Comparison of ENCODE assay signal across 19 mouse cellular contexts in genomic region chr15:96799228-96799627, GRCm38 (mm10).
DNase-seq lines count a peak whose midpoint lies in the region; ATAC-seq and TF ChIP-seq lines count a peak whose summit lies in the region.
"Had no signal": no experiment of that assay in that cellular context is flagged by ENCODE, and none has a peak within 500 bp of the region (broad histone marks: within the 10 kb centered on the region; RNA-seq: fewer than 3 reads in every experiment).

No protein-coding gene starts in this region.

- TF ChIP-seq POLR2A in liver, adult 2 months (IDR thresholded peaks at IDR 0.05; ENCODE audit: extremely low read depth, insufficient read depth, low read length), result no peak

- TF ChIP-seq CTCF in liver, adult 2 months (IDR thresholded peaks at IDR 0.05; ENCODE audit: low read depth, low read length), result no peak

- DNase-seq in heart, postnatal 36 days, result no peak
- DNase-seq in liver, adult 2 months (ENCODE audit: extremely low read depth, low read depth, low spot score), result no peak
- no peak for DNase-seq in liver
- no peak for DNase-seq in natural killer cell, adult 2 months (ENCODE audit: low spot score in 2 of 2)
- DNase-seq: adrenal gland, adult 8-10 months; B cell, adult 2 months; cerebellum, adult 9-10 months; gastrocnemius, postnatal 25 days; kidney, adult 11 months; kidney, postnatal 25 days; lung, adult 18-20 months had no signal

- no peak overlapping the region for H3K4me3 ChIP-seq in heart, embryonic 11.5 days (ENCODE audit: low read depth, low read length)
- no peak overlapping the region for H3K4me3 ChIP-seq in liver, adult 2 months (ENCODE audit: insufficient read depth, low read depth, low read length)
- no peak overlapping the region for H3K4me3 ChIP-seq in heart, embryonic 13.5 days
- no peak overlapping the region for H3K4me3 ChIP-seq in liver, embryonic 16.5 days (ENCODE audit: low read depth, low read length)
- H3K4me3 ChIP-seq: embryonic facial prominence, embryonic 15.5 days; forebrain, embryonic 10.5 days; neural tube, embryonic 12.5 days had no signal

- peak overlapping the region; percentile 36 for H3K27ac ChIP-seq in heart, embryonic 11.5 days (ENCODE audit: low read depth, low read length)
- peak overlapping the region; percentile 17; the same call in 1 of the 2 replicates for H3K27ac ChIP-seq in liver, adult 2 months (replicated peaks; ENCODE audit: insufficient read depth, low read depth, low read length)
- peak overlapping the region; percentile 80 for H3K27ac ChIP-seq in heart, embryonic 13.5 days (replicated peaks)
- no peak overlapping the region for H3K27ac ChIP-seq in liver, embryonic 16.5 days (ENCODE audit: low read length)
- H3K27ac ChIP-seq: embryonic facial prominence, embryonic 15.5 days; forebrain, embryonic 10.5 days; hindbrain, embryonic 14.5 days; neural tube, embryonic 12.5 days had no signal

- H3K27me3 ChIP-seq in heart, embryonic 11.5 days (ENCODE audit: control insufficient read depth, insufficient read depth, low read length), result no peaks in the 10 kb centered on the region
- H3K27me3 ChIP-seq in liver, adult 2 months (ENCODE audit: control insufficient read depth, insufficient read depth, low read length), result no peaks in the 10 kb centered on the region
- no peaks in the 10 kb centered on the region for H3K27me3 ChIP-seq in heart, embryonic 13.5 days (replicated peaks)
- no peaks in the 10 kb centered on the region for H3K27me3 ChIP-seq in liver, embryonic 16.5 days (ENCODE audit: control insufficient read depth, insufficient read depth, low read depth, low read length)
- H3K27me3 ChIP-seq: embryonic facial prominence, embryonic 15.5 days; neural tube, embryonic 12.5 days had no signal

- WGBS in heart, embryonic 11.5 days (ENCODE audit: insufficient replicate concordance), result 55% methylated on average over 12 of the region's 12 CpGs
- 60% methylated on average over 12 of the region's 12 CpGs for WGBS in liver, adult 2 months
- WGBS in heart, embryonic 13.5 days, result 42% methylated on average over 12 of the region's 12 CpGs
- 44% methylated on average over 12 of the region's 12 CpGs for WGBS in liver, embryonic 16.5 days (ENCODE audit: insufficient replicate concordance)

- H3K36me3 ChIP-seq in heart, embryonic 11.5 days (ENCODE audit: control insufficient read depth, insufficient read depth, low read length), result no peaks in the 10 kb centered on the region
- H3K36me3 ChIP-seq in liver, adult 2 months (ENCODE audit: control insufficient read depth, insufficient read depth, low read length), result no peaks in the 10 kb centered on the region
- H3K36me3 ChIP-seq in heart, embryonic 13.5 days, result no peaks in the 10 kb centered on the region
- H3K36me3 ChIP-seq in liver, embryonic 16.5 days (ENCODE audit: control insufficient read depth, insufficient read depth), result no peaks in the 10 kb centered on the region
- H3K36me3 ChIP-seq: embryonic facial prominence, embryonic 15.5 days; forebrain, embryonic 10.5 days; neural tube, embryonic 12.5 days had no signal

- H3K9ac ChIP-seq in heart, embryonic 11.5 days (ENCODE audit: low read depth, low read length), result no peak overlapping the region
- H3K9ac ChIP-seq in liver, adult 2 months (ENCODE audit: low read depth, low read length), result no peak overlapping the region
- H3K9ac ChIP-seq in heart, embryonic 13.5 days, result no peak overlapping the region; the same call in 1 of the 2 replicates
- no peak overlapping the region for H3K9ac ChIP-seq in liver, embryonic 16.5 days (ENCODE audit: low read depth, low read length)
- H3K9ac ChIP-seq: embryonic facial prominence, embryonic 15.5 days; hindbrain, embryonic 14.5 days; neural tube, embryonic 12.5 days had no signal

- no peaks in the 10 kb centered on the region for H3K9me3 ChIP-seq in heart, embryonic 11.5 days (replicated peaks; ENCODE audit: control insufficient read depth, low read length)
- H3K9me3 ChIP-seq in heart, embryonic 13.5 days, result no peaks in the 10 kb centered on the region
- H3K9me3 ChIP-seq in liver, embryonic 16.5 days (replicated peaks; ENCODE audit: control insufficient read depth, low read length), result no peaks in the 10 kb centered on the region
- H3K9me3 ChIP-seq: embryonic facial prominence, embryonic 15.5 days; forebrain, embryonic 10.5 days; neural tube, embryonic 12.5 days had no signal

- H3K4me2 ChIP-seq in heart, embryonic 11.5 days, result no peak overlapping the region
- no peak overlapping the region for H3K4me2 ChIP-seq in heart, embryonic 13.5 days
- H3K4me2 ChIP-seq in liver, embryonic 16.5 days (ENCODE audit: low read depth, low read length), result no peak overlapping the region
- H3K4me2 ChIP-seq: embryonic facial prominence, embryonic 15.5 days; hindbrain, embryonic 14.5 days; neural tube, embryonic 12.5 days had no signal

- no peak for ATAC-seq in heart, embryonic 11.5 days (replicated peaks; ENCODE audit: insufficient number of reproducible peaks, low FRiP score, low TSS enrichment)
- ATAC-seq in heart, embryonic 13.5 days (ENCODE audit: extremely low read depth, insufficient number of reproducible peaks, low FRiP score, low TSS enrichment), result no peak
- ATAC-seq in liver, embryonic 16.5 days (ENCODE audit: low read depth), result 0 out of 2 replicates have a peak, but pooled peaks have one; percentile 21
- ATAC-seq in cerebellum, adult (ENCODE audit: insufficient number of reproducible peaks, low FRiP score, low TSS enrichment), result no peak

- H3K79me2 ChIP-seq in liver, adult 2 months (ENCODE audit: control insufficient read depth, insufficient read depth, low read length), result no peaks in the 10 kb centered on the region

- intact Hi-C loops in heart, postnatal 36 days (cut with DNase I), result no loop called here

- H3K4me1 ChIP-seq in heart, embryonic 11.5 days (ENCODE audit: control insufficient read depth, insufficient read depth, low read length), result peaks cover 4% of the 10 kb centered on the region; the same call in 1 of the 2 replicates
- peaks cover 5% of the 10 kb centered on the region for H3K4me1 ChIP-seq in liver, adult 2 months (ENCODE audit: control insufficient read depth, insufficient read depth, low read length)
- H3K4me1 ChIP-seq in heart, embryonic 13.5 days, result peaks cover 55% of the 10 kb centered on the region
- peaks cover 5% of the 10 kb centered on the region; the same call in 1 of the 2 replicates for H3K4me1 ChIP-seq in liver, embryonic 16.5 days (ENCODE audit: control insufficient read depth, low read depth, low read length)
- H3K4me1 ChIP-seq: embryonic facial prominence, embryonic 15.5 days; forebrain, embryonic 10.5 days; neural tube, embryonic 12.5 days had no signal
